Mouse (Mus musculus) Patski (cell line): ENCODE results near the gene Astn1. TPM values are rescaled to one million over a fixed set of nuclear protein-coding genes. Genes with fewer than 3 reads are reported as not detected.

Experiments
- ATAC-seq: fragments of 100-300 bp; one replicate; pipeline ENCODE4 v1.8.0; 2021
- CTCF ChIA-PET: fragments of 350-600 bp; sonication (Branson Sonifier 250); formaldehyde crosslinking; loops from one replicate; lab custom pipeline; 2022; ENCODE audit warnings: inconsistent platforms; lab: Charles Lee
- POLR2A ChIA-PET: fragments of 350-600 bp; sonication (Branson Sonifier 250); formaldehyde crosslinking; loops from one replicate; lab custom pipeline; 2022; ENCODE audit warnings: antibody characterized with exemption, inconsistent platforms; lab: Charles Lee
- DNase-seq: peaks from one replicate; pipeline ENCODE4 v3.0.0-alpha.2; 2011; ENCODE audit warnings: low read depth, low spot score
- H3K27me3 ChIP-seq: fragments of 371-371 bp; one replicate; pipeline ENCODE4 v1.5.1; 2021
- CTCF ChIP-seq: fragments of 100-300 bp; IDR thresholded peaks from one replicate; pipeline ENCODE4 v1.5.1; 2021
- in situ Hi-C: fragments of 300-500 bp; cut with MboI; formaldehyde crosslinking; loops from 3 replicates; pipeline ENCODE4 v1.11.1; 2018; ENCODE audit warnings: low pct_unique_long_range_greater_than_20kb, mixed read lengths
- polyA plus RNA-seq: library from polyadenylated mRNA; unstranded; gene quantifications from one replicate; pipeline ENCODE4 v1.2.3, GENCODE M21; 2021

Gene Astn1
- polyA plus RNA-seq, 1 experiment from 2014 or later = not detected

GRCm38 (mm10) chr1:158489521-158490021 is 127.5 kb downstream of the Astn1 start:
- in situ Hi-C loops = no loop called here
- DNase-seq (no peak), ATAC-seq (no peak)
- no peaks in the 10 kb centered on the region for H3K27me3 ChIP-seq
- ChIA-PET CTCF (no interaction called here), POLR2A (interaction anchor here (0.6 kb wide), 1 partner anchor 694 kb away, joined by 5 read pairs; no protein-coding TSS in a partner anchor)
- TF ChIP-seq CTCF = no peak

- no peak for TF ChIP-seq CTCF
- in situ Hi-C loops = no loop called here
- H3K27me3 ChIP-seq = no peaks in the 10 kb centered on the region
Measured at GRCm38 (mm10) chr1:158490175-158490574, 128.1 kb downstream of the Astn1 start.

GRCm38 (mm10) chr1:158493289-158493688 is 131.2 kb downstream of the Astn1 start:
- no peak for ATAC-seq
- no peak for TF ChIP-seq CTCF

More at GRCm38 (mm10) chr1:158490175-158490574, 128.1 kb downstream of the Astn1 start:
- DNase-seq (no peak), ATAC-seq (no peak)
- POLR2A ChIA-PET = interaction anchor here (0.6 kb wide), 1 partner anchor 694 kb away, joined by 5 read pairs; no protein-coding TSS in a partner anchor
- CTCF ChIA-PET = no interaction called here

GRCm38 (mm10) chr1:158500140-158500539 is 138.1 kb downstream of the Astn1 start:
- ChIA-PET POLR2A (no interaction called here), CTCF (no interaction called here)
- no peak for TF ChIP-seq CTCF
- peaks cover 45% of the 10 kb centered on the region for H3K27me3 ChIP-seq
- ATAC-seq (no peak), DNase-seq (no peak)
- in situ Hi-C loops = no loop called here

More at GRCm38 (mm10) chr1:158493289-158493688, 131.2 kb downstream of the Astn1 start:
- POLR2A ChIA-PET = no interaction called here
- CTCF ChIA-PET = interaction anchor here (1.0 kb wide), 1 partner anchor 11 kb away, joined by 3 read pairs; no protein-coding TSS in a partner anchor
- no peak for DNase-seq
- peaks cover 8% of the 10 kb centered on the region for H3K27me3 ChIP-seq
- in situ Hi-C loops = no loop called here

GRCm38 (mm10) chr1:158501019-158501418 is 138.9 kb downstream of the Astn1 start:
- POLR2A ChIA-PET = no interaction called here
- in situ Hi-C loops = no loop called here
- CTCF ChIA-PET = no interaction called here
- DNase-seq (no peak), ATAC-seq (no peak)
- peaks cover 45% of the 10 kb centered on the region for H3K27me3 ChIP-seq
- no peak for TF ChIP-seq CTCF

GRCm38 (mm10) chr1:158507610-158508009 is 145.5 kb downstream of the Astn1 start:
- no peak for DNase-seq
- POLR2A ChIA-PET = no interaction called here
- peaks cover 30% of the 10 kb centered on the region for H3K27me3 ChIP-seq
- in situ Hi-C loops = no loop called here
- TF ChIP-seq CTCF = no peak
- CTCF ChIA-PET = no interaction called here
- ATAC-seq = no peak

- in situ Hi-C loops = no loop called here
- ChIA-PET POLR2A (no interaction called here), CTCF (interaction anchor here (1.0 to 1.5 kb wide), 2 partner anchors 13 to 145 kb away, joined by 3 read pairs; no protein-coding TSS in a partner anchor)
- no peak for ATAC-seq
- peaks cover 16% of the 10 kb centered on the region for H3K27me3 ChIP-seq
- no peak for TF ChIP-seq CTCF
- DNase-seq = no peak
Measured at GRCm38 (mm10) chr1:158509112-158509855, 147.2 kb downstream of the Astn1 start.

GRCm38 (mm10) chr1:158510478-158511207 is 148.6 kb downstream of the Astn1 start:
- in situ Hi-C loops = no loop called here
- peaks cover 16% of the 10 kb centered on the region for H3K27me3 ChIP-seq
- no peak for TF ChIP-seq CTCF
- DNase-seq = no peak
- no peak for ATAC-seq
- ChIA-PET CTCF (interaction anchor here (1.0 kb wide), 1 partner anchor 144 kb away, joined by 3 read pairs; no protein-coding TSS in a partner anchor), POLR2A (no interaction called here)

- in situ Hi-C loops = no loop called here
Measured at GRCm38 (mm10) chr1:158512089-158512488, 150.0 kb downstream of the Astn1 start.

GRCm38 (mm10) chr1:158512636-158513035 is 150.6 kb downstream of the Astn1 start:
- ATAC-seq (no peak), DNase-seq (no peak)
- in situ Hi-C loops = no loop called here
- CTCF ChIA-PET = no interaction called here
- TF ChIP-seq CTCF = no peak
- POLR2A ChIA-PET = no interaction called here
- H3K27me3 ChIP-seq = peaks cover 13% of the 10 kb centered on the region

More at GRCm38 (mm10) chr1:158512089-158512488, 150.0 kb downstream of the Astn1 start:
- ATAC-seq (no peak), DNase-seq (no peak)
- no peak for TF ChIP-seq CTCF
- ChIA-PET POLR2A (no interaction called here), CTCF (no interaction called here)
- peaks cover 11% of the 10 kb centered on the region for H3K27me3 ChIP-seq
